Mouse (Mus musculus) thymus, adult 18-20 months (tissue): ENCODE results near the gene Rbpj.

ENCODE experiments used
- DNase-seq, 2 experiments: peaks; one replicate each; pipeline ENCODE4 v3.0.0; 2022; ENCODE audit warnings: mixed read lengths in 2 of 2

Gene Rbpj

DNA sequence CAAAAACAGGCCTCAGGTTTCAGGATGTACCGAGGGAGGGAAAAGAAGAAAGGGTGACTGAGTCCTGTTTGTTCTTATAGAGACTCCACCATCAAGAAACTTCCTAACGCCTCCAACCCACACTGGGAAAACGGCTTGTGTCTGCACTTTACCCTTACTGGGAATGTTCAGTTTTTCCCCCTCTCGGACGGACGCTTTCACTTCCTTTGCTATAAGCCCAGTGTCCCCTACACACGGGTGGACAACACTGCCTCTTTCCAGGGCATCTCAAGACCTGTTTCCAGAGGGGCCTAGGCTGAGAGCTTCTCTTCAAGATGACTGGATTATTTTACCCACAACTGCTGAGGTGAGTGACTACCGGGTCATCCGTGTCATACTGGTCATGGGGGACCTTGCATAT is at the start of gene Rbpj:
Rbpj (plus strand) TSS at position 270 of the 400 bp plus-strand sequence.
- DNase-seq, result no peak

DNA sequence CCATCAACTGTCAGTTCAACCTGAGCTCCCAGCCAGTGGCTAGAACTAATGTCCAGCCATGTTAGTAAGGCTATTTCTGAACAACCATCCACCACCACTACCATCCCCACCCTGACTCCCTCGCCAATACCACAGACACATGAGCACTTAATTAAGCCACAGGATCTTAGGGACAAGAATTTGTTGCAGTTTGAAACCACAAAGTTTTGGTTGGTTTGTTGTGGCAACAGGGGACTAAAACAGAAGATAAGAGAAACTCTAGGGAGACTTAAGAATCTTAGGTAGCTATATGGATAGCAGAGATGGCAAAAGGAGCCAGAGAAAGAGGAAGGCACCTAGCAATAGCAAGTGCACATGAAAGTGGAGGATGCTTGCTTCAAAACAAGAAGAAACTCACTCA is 45.2 kb upstream of the Rbpj start:
- no peak for DNase-seq

GRCm38 (mm10) chr5:53421291-53421690 is 44.7 kb upstream of the Rbpj start:
- DNase-seq, result no peak

- no peak for DNase-seq
Measured at GRCm38 (mm10) chr5:53427411-53427810, 38.5 kb upstream of the Rbpj start.

- DNase-seq, result no peak
Measured at GRCm38 (mm10) chr5:53429683-53430477, 36.1 kb upstream of the Rbpj start.

GRCm38 (mm10) chr5:53432451-53432850 is 33.5 kb upstream of the Rbpj start:
- no peak for DNase-seq

- DNase-seq, result no peak
Measured at GRCm38 (mm10) chr5:53436905-53437632, 28.9 kb upstream of the Rbpj start.

DNA sequence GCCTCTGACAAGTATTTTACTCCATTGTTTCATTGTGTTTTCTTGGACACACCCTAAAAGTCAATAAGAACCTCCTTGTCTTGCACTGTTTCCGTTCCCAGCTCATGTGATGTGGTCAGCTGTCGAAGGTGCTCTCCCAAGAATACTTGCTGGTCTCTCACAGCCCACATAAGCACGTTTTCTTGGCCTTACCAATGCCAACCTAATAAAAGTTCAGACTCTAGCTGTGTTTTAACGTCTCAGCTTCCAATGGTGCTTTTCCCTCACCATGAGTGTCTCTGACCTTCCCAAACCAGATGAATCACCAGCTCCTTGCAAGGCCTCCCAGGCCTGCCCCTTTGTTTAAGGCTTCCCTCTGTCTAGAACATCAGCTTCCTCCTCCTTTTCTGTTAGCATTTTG is 28.2 kb upstream of the Rbpj start:
- DNase-seq, result no peak

GRCm38 (mm10) chr5:53438268-53438667 is 27.7 kb upstream of the Rbpj start:
- DNase-seq, result no peak

DNA sequence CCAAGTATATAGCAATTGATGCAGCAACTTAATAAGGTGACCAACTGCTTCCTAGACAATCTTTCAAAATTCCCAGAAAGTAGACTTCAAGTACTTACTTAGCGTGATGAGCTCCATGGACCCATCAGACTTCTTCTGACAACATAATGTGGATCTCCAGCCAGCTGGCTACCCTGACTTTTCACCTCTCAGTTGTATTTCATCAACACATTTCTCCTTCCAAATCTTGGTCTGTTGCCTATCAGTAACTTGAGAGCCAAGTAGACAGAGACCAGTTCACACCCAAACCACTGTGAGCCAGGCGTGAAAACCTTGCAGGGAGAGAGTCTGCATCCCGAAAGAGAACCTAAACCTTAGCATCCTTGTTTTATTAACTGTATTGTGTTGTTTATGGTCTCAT is 26.3 kb upstream of the Rbpj start:
- no peak for DNase-seq

DNA sequence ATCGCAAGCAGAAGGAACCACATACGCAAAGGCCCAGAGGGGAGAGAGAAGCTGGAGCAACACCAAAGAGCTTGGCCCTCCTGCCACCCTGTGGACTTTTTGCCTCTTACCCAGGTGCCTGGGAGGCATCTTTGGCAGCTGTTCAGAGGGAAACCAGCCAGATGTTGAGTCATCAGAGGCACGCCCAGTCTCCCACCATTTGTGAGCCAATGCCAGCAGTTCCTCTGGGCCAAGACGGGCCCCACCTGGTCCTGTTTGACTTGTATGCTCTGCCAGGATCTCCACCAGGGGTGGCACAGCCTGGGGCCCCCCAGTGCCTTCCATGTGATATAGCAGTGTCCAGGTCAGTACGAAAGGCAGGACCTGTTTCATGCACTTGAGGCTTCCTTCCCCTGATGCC is 21.9 kb upstream of the Rbpj start:
- DNase-seq, result no peak

DNA sequence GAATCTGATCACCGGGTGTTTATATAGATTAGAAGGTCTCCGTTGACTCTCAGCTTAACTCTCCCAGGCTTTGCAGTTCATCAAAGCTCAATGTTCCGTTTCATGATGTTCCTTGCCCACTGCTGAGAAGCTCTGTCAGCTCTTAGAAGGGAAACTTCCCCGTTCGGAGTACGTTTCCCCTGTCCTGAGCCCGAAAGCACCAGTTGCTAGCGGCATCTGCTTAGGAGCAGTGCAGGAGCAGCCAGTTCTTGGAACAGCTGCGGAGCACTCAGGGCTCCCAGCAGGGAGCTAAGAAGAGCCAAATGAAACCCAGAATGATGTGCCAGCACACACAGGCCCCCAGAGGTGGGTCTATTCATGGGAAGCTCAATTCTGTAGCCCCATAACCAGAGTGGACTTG is 15.0 kb upstream of the Rbpj start:
- no peak for DNase-seq

DNA sequence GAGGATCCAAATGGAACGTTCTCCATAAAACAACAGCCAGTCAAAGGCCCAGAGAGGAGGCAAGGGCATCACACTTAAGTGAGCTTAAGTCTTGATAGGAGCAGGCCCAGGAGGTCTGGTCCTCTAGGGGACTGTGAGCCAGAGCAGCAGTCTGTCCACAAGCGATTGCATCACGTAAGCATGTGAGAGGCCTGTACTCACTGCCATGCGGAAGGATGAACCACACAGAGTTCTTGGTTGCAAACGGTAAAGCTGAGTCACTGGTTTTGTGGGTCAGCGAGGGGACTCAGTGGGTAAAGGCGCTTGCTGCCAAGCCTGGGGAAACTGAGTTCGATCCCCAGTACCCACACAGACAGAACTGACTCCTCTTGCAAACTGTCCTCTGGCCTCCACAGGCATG is 14.1 kb upstream of the Rbpj start:
- no peak for DNase-seq

DNA sequence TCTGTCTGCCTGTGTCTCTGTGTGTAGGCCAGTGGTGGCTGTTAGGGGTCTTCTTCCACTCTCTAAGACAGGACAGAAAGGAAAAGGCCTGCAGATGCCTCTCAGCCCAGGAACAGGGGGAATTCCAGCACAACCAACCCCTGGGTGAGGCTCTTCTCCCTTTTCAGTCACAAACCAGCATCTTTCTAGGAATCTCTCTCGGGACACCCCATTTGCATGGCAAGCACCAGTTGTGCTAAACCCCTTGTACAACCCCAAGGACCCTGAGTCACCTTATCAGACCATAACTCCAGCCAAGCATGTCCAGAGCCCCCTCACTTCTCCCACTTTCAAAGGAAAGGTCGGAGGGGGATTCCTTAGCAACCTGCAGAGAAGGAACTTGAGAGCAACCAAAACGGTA is 13.0 kb upstream of the Rbpj start:
- DNase-seq, result no peak

DNA sequence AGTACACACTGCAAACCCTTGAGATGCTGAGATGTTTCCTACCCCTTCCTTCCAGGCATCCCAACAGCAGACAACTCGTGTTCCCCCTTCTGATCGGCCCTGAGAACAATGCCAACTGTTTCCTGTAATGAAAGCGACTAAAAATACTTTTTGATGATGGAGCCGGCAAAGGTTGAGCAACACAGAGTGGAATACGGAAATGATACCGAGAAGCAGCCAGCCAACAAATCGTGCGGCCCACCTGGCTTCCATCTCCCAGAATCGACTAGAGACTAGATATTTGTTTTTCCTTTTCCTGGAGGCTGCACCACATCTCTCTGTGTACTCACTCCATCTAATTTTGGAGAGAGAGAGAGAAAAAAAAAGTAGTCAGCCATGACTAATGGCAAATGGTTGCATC is 11.2 kb upstream of the Rbpj start:
- no peak for DNase-seq

DNA sequence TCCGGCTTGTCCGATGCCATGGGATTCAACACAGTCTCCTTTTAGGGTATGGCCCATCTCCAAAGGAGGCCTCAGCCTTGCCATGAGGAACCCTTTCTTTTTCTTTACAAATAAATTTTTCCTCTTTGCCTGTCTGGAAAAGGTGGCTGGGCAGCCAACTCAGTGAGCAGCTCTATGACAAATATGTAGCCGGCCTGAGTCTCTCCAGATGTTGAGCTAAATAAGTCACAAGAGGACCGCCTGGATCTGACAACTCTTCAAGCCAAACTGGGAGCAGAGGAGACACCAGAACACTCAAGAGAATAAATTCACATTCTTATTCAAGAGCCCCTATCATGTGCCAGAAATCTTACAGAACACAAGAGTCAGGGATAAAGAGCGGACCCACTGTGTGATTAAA is 10.5 kb upstream of the Rbpj start:
- DNase-seq, result no peak

DNA sequence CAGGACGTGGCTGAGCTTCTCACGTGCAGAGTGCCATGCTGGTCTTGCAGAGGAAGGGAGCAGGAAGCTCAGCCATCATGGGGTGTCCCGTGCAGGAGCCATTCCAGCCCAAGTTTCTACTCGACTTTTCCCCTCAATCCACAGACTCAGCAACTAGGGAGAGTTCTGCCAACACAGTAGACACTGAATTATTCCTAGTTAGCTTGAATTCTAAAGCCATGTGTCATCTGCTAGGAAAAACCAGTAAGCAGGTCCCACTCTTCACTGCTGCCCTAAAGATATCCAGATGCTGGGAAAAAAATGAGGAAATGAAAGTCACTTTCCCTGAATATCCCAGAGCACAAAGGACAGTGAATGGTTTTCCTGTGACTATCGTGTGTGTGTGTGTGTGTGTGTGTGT is 5.8 kb upstream of the Rbpj start:
- DNase-seq, result no peak

DNA sequence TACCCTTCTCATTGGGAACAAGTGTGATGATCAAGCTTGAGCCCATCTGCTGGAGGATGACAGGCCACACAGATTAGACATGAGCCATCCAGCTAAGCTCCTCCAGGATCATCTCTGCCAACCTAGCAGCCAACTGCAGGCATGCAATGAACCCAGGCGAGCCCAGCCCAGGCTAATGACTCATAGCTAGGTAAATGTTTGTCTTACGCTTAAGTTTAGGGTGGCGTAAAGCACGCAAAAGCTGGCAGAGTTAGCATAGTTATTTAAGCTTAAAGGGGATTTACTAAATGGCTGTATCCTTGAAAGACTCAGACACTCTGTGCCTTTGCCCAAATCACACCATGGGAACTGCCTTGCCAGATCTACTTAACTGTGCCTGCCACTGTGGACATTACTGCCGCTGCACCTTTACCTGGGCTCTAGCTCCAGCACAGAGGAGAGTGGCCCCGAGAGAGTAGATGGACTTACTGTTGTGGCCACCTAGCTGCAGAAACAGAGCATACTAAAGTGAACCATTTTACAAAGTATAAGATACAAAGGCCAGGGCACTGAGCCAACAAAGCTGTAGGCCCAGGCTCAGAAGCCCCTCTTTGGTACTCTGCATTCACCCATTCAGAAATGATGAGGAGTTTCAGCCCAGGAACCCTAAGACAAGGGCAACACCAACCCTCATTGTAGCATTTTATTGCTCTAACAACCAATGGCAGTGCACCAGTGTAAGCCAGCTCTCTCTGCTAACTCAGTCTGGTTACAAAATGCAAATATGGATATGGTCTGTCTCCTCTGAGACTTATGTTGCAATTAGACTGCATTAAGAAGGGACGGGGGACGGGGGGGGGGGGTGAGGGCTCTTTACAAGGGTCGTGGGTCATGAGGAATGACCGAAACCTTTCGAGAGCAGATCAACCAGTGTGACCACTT is 2.6 kb upstream of the Rbpj start:
- no peak for DNase-seq

GRCm38 (mm10) chr5:53466422-53467333 is 726 bp downstream of the Rbpj start:
- no peak for DNase-seq

- DNase-seq, result no peak
Measured at GRCm38 (mm10) chr5:53467602-53468001, 1.6 kb downstream of the Rbpj start.

DNA sequence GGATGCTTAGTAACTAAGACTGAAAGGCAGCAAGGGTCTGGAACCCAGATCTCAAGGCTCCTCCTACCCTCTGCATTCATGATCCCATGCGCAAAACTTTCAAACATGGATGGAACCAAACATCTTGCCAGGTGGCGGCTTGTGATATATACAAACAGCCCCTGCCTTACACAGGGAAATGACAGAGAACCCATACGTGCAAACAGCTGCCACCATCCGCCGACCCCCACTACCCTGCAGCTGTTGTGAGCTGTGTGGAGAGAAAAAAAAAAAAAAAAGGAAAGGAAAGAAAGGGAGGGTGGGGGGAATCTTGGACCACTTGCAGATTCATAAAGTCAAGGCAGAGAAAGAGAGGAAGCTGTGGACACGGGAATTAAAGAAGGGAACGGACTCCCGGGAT is 2.4 kb downstream of the Rbpj start:
- DNase-seq, result no peak

- DNase-seq, result no peak
Measured at GRCm38 (mm10) chr5:53469098-53469776, 3.3 kb downstream of the Rbpj start.
